Mouse (Mus musculus): ENCODE measurements at regions not wholly inside any gene's neighbourhood (a gene's known extent, or its start where the extent isn't known, plus 50 kb on each side); places are given as distances from the start of the nearest gene placed in this dataset.

DNA sequence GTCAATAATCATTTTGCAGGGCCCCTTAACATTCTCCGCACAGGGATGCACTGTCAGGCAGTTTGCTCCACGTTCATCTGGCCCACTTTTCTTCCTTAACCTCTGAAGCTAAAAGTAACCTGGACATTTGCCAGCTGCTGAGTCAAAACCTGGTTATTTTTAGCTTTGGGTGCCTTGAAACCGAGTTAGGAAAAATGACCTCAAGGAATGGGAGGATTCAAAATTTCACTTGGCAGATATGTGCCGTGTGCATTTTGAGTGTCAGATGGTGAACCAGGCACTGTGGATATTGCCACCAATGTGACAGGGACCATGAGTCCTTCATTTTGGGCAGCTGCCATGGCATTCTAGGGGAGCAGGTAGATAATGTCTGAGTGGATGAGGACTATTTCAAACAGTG is 387.8 kb downstream of the Slc4a3 start:
- Histone ChIP-seq H3K27me3 (ENCODE audit: insufficient read depth, poor library complexity, severe bottlenecking) (no peaks in the 10 kb centered on the region), H3K36me3 (no peaks in the 10 kb centered on the region), H3K4me3 (no peak overlapping the region), H3K27ac (peak overlapping the region; percentile 59; the same call in 1 of the 2 replicates), H3K9me3 (no peaks in the 10 kb centered on the region), H3K4me1 (peaks cover 25% of the 10 kb centered on the region)
- 19% methylated on average over 4 of the region's 4 CpGs for WGBS
- DNase-seq (ENCODE audit: low spot score), result peak; percentile 74

DNA sequence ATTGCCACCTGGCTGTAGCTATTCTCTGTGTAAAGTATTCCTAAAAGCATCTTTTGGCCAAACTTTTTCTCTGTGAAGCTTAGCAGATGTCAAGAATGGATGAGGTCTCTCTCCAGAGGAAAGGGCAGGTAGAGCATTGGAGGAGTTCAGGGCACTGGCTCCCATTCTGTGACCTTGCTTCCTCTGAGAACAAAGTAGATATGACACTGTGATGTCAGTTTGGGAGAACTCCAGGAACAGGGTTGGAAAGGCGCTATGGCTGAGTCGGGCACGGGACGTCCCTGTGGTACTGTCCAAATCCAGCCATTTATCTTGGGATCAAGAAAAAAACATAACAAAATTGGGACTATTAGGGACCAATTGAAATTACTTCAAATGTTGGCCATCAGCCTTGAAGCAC is 388.7 kb downstream of the Slc4a3 start:
- H3K9me3 ChIP-seq, result no peaks in the 10 kb centered on the region
- WGBS, result 92% methylated on average over 4 of the region's 4 CpGs
- no peak overlapping the region for H3K27ac ChIP-seq

DNA sequence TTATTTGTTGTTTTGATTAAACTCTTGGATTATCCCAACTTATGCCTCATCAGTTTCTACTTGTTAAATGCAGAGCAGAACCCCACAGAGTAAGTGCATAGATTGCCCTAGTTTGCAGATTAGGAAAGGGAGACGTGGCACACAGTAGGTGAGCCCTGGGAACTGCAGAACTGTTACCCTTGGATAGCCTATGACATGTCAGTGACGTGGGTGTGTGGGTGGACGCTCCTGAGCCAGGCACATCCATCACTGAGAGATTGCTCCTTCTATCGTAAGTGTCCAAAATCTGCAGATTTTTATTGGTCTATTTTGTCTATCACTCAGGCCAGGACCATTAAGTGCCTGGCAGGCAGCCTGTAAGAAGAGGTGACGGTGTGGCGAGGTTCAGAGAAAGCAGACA is 389.8 kb downstream of the Slc4a3 start:
- H3K36me3 ChIP-seq, result no peaks in the 10 kb centered on the region
- no peaks in the 10 kb centered on the region for H3K9me3 ChIP-seq
- peak overlapping the region; percentile 57; the same call in 1 of the 2 replicates for H3K27ac ChIP-seq
- H3K27me3 ChIP-seq (ENCODE audit: insufficient read depth, poor library complexity, severe bottlenecking), result no peaks in the 10 kb centered on the region
- no peak overlapping the region for H3K4me3 ChIP-seq
- WGBS, result 69% methylated on average over 6 of the region's 6 CpGs
- peaks cover 25% of the 10 kb centered on the region for H3K4me1 ChIP-seq
- peak; percentile 65 for DNase-seq (ENCODE audit: low spot score)

More for the DNA sequence above, 388.7 kb downstream of the Slc4a3 start:
- DNase-seq (ENCODE audit: low spot score), result peak; percentile 9
- Histone ChIP-seq H3K36me3 (no peaks in the 10 kb centered on the region), H3K4me1 (peaks cover 25% of the 10 kb centered on the region), H3K4me3 (no peak overlapping the region), H3K27me3 (ENCODE audit: insufficient read depth, poor library complexity, severe bottlenecking) (no peaks in the 10 kb centered on the region)

DNA sequence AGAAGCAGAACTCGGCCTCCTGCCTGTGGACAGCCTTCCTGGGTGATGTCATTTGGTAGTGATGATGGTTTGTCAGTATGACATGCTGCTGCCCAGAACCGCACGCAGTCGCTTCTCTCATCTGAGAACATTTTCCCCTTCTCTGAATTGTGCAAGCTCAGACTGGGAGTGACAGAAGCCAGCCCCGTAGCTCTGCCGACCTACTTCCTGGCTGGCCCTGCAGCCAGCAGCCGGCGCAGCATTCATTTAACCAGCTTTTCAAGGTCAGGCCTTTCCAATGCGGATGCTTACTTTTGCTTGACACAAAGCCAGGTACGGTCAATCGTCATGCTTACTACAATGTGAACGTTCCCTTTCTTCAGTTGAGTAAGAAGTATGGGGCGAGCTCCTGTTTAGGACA is 390.5 kb downstream of the Slc4a3 start:
- peak; percentile 75 for DNase-seq (ENCODE audit: low spot score)
- WGBS, result 51% methylated on average over 13 of the region's 13 CpGs
- peak overlapping the region; percentile 57; the same call in 1 of the 2 replicates for H3K27ac ChIP-seq

DNA sequence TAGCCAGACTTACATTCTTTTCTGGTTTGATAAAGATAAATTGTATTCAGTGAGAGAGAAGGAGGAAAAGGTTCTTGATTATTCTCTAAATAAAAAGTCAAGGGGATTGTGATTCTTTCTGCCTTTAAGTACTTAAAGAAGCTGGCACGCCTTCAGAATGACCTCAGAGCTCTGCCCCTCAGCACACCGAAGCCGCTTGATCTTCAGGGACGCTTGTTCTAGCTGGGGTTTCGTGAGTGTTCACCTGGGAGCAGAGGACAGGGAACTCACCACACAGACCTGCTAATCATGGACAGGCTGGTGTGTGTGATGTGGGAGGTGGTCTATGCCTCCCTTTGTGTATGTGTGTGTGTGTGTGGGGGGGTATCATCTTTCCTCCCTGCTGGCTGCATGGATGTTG is 391.3 kb downstream of the Slc4a3 start:
- no peak overlapping the region for H3K4me3 ChIP-seq
- WGBS, result 73% methylated on average over 5 of the region's 5 CpGs
- H3K27me3 ChIP-seq (ENCODE audit: insufficient read depth, poor library complexity, severe bottlenecking), result no peaks in the 10 kb centered on the region
- DNase-seq (ENCODE audit: low spot score), result peak; percentile 53
- H3K9me3 ChIP-seq, result no peaks in the 10 kb centered on the region
- peaks cover 21% of the 10 kb centered on the region for H3K4me1 ChIP-seq
- H3K27ac ChIP-seq, result no peak overlapping the region
- no peaks in the 10 kb centered on the region for H3K36me3 ChIP-seq

More for the DNA sequence above, 390.5 kb downstream of the Slc4a3 start:
- Histone ChIP-seq H3K4me3 (no peak overlapping the region), H3K36me3 (no peaks in the 10 kb centered on the region), H3K9me3 (no peaks in the 10 kb centered on the region), H3K27me3 (ENCODE audit: insufficient read depth, poor library complexity, severe bottlenecking) (no peaks in the 10 kb centered on the region), H3K4me1 (peaks cover 23% of the 10 kb centered on the region)

DNA sequence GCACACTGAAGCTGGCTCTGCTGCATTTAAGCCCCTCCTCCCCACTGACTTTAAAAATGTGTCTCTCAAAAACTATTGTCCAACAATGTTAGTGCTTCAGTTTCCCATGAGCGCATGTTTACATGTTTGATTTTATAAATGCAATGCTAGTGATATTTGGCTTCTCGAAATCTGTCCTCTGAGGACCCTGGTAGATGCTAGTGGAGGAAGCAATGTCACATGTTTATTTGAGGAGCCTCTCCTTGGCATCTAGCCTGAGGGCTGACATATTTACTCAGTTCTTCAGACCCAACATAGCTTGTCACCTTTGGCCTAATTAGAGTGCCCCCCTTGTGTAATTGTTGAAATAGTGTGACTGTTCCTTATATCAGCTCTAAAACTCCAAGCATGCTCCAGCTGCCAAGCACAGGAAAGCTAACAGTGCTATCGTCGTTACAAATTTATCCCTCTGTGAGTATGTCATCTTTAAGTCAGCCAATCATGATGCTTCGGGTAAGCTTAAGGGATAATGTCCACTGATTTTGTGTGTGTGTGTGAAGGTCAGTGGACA is 400.3 kb downstream of the Slc4a3 start:
- no peak overlapping the region for H3K4me3 ChIP-seq
- H3K4me1 ChIP-seq, result no peaks in the 10 kb centered on the region
- no peaks in the 10 kb centered on the region for H3K27me3 ChIP-seq (ENCODE audit: insufficient read depth, poor library complexity, severe bottlenecking)
- no peak for DNase-seq (ENCODE audit: low spot score)
- no peaks in the 10 kb centered on the region for H3K36me3 ChIP-seq
- WGBS, result 80% methylated on average over 5 of the region's 5 CpGs
- H3K27ac ChIP-seq, result no peak overlapping the region
- H3K9me3 ChIP-seq, result no peaks in the 10 kb centered on the region

DNA sequence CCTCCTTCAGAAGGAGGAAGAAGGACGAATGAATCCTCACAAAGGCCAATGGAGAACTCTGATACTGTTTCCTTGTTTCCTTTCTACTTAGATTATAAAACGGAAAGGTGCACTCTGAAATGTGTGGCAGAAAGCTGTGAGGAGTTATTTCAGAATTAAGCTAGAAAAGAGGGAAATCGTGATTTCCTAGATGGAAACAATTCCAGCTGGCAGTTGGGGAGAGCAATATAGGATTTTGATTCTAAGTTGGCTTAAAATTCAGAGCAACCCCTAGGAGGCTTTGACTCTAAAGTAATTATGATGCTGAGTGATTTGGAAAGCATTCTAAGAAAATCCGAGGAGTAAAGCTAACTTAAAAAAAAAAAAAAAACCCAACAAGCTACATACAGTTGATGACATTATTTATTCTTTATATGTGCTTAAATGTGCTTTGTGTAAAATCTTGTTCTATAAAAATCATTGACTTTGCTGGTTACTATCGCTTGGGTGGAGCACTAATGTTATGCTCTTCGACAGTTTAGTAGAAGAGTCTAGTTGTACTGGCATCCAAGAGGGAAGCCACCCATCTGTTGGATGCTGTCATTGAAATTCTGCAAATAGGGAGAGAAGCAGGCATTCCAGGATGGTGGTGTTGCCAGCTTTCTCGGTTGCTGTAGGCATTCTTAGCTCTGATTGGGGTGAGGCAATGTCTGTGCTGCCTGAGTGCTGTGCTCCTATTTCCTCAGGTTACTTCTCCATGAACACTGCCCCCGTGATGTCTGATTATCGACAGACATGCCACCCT is 432.3 kb downstream of the Slc4a3 start:
- WGBS, result 81% methylated on average over 9 of the region's 9 CpGs
- H3K9me3 ChIP-seq, result no peaks in the 10 kb centered on the region

DNA sequence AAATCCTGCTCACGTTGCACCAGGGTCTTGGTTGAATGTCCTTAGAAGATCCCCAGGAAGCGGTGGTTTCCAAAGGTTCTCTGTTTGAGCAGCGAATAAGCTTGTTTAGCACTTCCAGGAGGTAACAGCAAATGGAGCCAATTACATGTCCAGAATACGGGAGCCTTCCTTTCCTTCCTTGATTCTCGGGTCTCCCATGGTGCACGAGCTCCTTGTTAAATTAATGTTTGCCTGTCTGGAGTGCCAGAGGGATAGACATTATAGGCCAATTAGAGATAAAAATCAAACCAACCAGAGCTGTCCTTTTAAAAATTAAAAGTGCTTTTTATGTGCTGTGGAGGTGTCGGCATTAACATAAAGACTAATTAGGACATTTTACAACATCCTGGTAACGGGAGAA is 437.0 kb downstream of the Slc4a3 start:
- H3K9me3 ChIP-seq, result no peaks in the 10 kb centered on the region
- no peak overlapping the region for H3K4me3 ChIP-seq
- 0 out of 2 replicates have a peak, but pooled peaks cover under 1% of the 10 kb centered on the region for H3K4me1 ChIP-seq
- H3K27me3 ChIP-seq (ENCODE audit: insufficient read depth, poor library complexity, severe bottlenecking), result no peaks in the 10 kb centered on the region
- H3K36me3 ChIP-seq, result no peaks in the 10 kb centered on the region
- no peak for DNase-seq (ENCODE audit: low spot score)
- no peak overlapping the region for H3K27ac ChIP-seq
- WGBS, result 67% methylated on average over 8 of the region's 8 CpGs

More for the DNA sequence above, 432.3 kb downstream of the Slc4a3 start:
- Histone ChIP-seq H3K36me3 (no peaks in the 10 kb centered on the region), H3K27me3 (ENCODE audit: insufficient read depth, poor library complexity, severe bottlenecking) (no peaks in the 10 kb centered on the region), H3K4me1 (no peaks in the 10 kb centered on the region), H3K4me3 (no peak overlapping the region), H3K27ac (no peak overlapping the region)
- no peak for DNase-seq (ENCODE audit: low spot score)

DNA sequence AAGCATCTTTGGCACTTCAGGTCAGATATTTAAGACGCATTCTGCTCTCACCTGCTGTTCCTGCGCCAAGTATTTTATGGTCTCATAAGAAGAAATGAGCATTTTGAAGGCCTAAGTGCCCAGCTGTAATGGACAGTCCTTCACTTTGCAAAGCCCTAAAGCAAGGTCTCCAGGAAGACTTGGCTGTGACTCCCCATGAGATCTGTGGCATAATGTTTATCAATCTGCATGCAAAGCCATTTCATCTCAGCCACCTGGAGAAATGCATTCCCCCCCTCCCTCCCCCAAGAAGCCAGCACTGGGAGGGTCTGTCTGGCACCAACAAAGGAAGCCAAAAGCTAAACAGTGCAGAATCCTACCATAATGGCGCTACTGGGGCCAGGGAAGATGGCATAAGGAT is 437.4 kb downstream of the Slc4a3 start:
- 0 out of 2 replicates have a peak, but pooled peaks cover 3% of the 10 kb centered on the region for H3K4me1 ChIP-seq
- no peak overlapping the region for H3K27ac ChIP-seq
- 89% methylated on average over 3 of the region's 3 CpGs for WGBS

DNA sequence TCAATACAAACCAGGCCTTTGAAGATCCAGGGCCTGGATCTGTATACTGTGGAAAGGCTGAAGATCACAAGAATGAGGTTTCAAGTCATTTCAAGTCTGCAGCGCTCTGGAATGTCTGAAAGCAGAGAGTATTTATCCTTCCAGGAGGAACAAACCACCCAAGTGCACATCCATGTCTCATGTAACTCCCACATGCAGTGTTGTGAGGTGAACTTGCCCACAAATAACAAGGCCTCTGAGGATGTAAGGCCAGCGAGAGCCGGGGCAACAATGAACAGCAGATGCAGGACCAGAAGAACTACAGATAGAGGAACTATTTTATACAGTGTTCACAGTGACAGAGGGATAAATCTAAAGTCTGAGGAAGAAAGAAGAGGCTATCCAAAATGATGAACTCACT is 442.4 kb downstream of the Slc4a3 start:
- Histone ChIP-seq H3K36me3 (no peaks in the 10 kb centered on the region), H3K9me3 (no peaks in the 10 kb centered on the region), H3K4me3 (no peak overlapping the region), H3K27ac (no peak overlapping the region), H3K4me1 (0 out of 2 replicates have a peak, but pooled peaks cover 3% of the 10 kb centered on the region), H3K27me3 (ENCODE audit: insufficient read depth, poor library complexity, severe bottlenecking) (no peaks in the 10 kb centered on the region)
- 78% methylated on average over 3 of the region's 3 CpGs for WGBS
- peak; percentile 63 for DNase-seq (ENCODE audit: low spot score)

More for the DNA sequence above, 437.4 kb downstream of the Slc4a3 start:
- H3K4me3 ChIP-seq, result no peak overlapping the region
- no peak for DNase-seq (ENCODE audit: low spot score)
- no peaks in the 10 kb centered on the region for H3K36me3 ChIP-seq
- H3K9me3 ChIP-seq, result no peaks in the 10 kb centered on the region
- H3K27me3 ChIP-seq (ENCODE audit: insufficient read depth, poor library complexity, severe bottlenecking), result no peaks in the 10 kb centered on the region

DNA sequence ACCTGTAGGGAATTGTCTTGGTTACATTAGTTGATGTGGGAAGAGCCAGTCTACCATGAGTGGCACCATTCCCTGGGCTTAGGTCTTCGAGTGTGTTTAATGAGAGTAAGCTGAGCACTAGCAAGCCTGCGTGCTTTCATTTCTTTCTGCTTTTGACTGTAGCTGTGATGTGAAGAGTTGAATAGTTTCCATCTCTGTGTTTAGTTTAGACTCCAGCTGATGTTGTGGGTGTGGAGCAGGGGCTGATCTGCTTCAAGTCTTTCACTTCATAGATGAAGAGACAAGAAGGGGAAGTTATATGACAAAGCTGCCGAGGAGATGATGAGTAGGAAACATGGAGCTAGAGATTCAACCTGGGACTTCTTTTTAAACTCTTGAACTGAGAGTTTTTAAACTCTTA is 446.0 kb downstream of the Slc4a3 start:
- Histone ChIP-seq H3K4me3 (no peak overlapping the region), H3K36me3 (no peaks in the 10 kb centered on the region), H3K9me3 (no peaks in the 10 kb centered on the region), H3K4me1 (0 out of 2 replicates have a peak, but pooled peaks cover 3% of the 10 kb centered on the region), H3K27me3 (ENCODE audit: insufficient read depth, poor library complexity, severe bottlenecking) (no peaks in the 10 kb centered on the region), H3K27ac (no peak overlapping the region)
- WGBS, result 87% methylated on average over 3 of the region's 3 CpGs
- DNase-seq (ENCODE audit: low spot score), result peak; percentile 3

DNA sequence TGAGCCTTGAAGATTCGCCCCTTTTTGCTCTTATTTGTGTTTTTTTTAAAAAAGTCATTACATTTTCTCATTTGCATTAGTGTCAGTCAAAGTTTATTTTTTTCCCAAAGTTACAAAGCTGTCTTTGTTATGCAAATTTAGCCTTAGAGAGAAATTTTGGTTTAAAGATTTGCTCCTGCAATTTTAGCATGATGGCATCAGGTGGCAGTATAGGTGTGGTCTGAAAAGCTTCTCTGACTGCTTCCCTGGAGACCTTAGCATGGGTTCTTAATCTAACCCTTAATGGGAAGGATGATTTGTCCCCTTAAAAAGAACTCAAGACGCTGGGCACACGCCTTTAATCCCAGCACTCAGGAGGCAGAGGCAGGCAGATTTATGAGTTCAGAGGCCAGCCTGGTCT is 451.2 kb downstream of the Slc4a3 start:
- no peaks in the 10 kb centered on the region for H3K27me3 ChIP-seq (ENCODE audit: insufficient read depth, poor library complexity, severe bottlenecking)
- no peaks in the 10 kb centered on the region for H3K9me3 ChIP-seq
- no peak overlapping the region for H3K27ac ChIP-seq
- no peaks in the 10 kb centered on the region for H3K4me1 ChIP-seq
- H3K4me3 ChIP-seq, result no peak overlapping the region
- DNase-seq (ENCODE audit: low spot score), result no peak
- no peaks in the 10 kb centered on the region for H3K36me3 ChIP-seq
- WGBS, result 65% methylated on average over 3 of the region's 3 CpGs

DNA sequence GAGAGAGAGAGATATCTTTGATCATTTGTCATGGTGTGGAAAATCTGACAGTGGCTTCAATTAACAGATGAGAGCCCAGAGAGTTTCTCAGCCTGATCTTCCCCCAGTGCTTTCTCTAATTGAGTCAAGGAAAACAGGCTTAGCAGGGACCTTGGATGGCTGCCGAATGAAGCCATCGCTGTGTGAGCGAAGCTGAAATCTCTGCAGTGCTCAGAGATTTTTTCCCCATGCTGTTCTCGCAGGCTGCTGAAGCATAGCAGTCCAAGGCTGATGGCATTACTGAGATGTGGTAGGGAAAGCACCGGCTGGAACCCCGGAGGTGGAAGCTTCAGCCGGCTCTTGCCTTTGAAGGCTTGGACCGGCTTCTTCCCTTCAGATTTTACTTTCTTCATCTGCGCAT is 455.1 kb downstream of the Slc4a3 start:
- Histone ChIP-seq H3K36me3 (no peaks in the 10 kb centered on the region), H3K4me1 (no peaks in the 10 kb centered on the region), H3K27ac (no peak overlapping the region), H3K4me3 (no peak overlapping the region), H3K9me3 (0 out of 2 replicates have a peak, but pooled peaks cover 2% of the 10 kb centered on the region), H3K27me3 (ENCODE audit: insufficient read depth, poor library complexity, severe bottlenecking) (no peaks in the 10 kb centered on the region)
- WGBS, result 83% methylated on average over 9 of the region's 9 CpGs
- DNase-seq (ENCODE audit: low spot score), result no peak
